Mouse (Mus musculus): ENCODE measurements around the gene S100a5. TPM values are rescaled to one million over a fixed set of nuclear protein-coding genes. Genes with fewer than 3 reads are reported as not detected.

The S100a5 gene
- polyA plus RNA-seq, 1 experiment from 2014 or later, result 0.91 TPM

DNA sequence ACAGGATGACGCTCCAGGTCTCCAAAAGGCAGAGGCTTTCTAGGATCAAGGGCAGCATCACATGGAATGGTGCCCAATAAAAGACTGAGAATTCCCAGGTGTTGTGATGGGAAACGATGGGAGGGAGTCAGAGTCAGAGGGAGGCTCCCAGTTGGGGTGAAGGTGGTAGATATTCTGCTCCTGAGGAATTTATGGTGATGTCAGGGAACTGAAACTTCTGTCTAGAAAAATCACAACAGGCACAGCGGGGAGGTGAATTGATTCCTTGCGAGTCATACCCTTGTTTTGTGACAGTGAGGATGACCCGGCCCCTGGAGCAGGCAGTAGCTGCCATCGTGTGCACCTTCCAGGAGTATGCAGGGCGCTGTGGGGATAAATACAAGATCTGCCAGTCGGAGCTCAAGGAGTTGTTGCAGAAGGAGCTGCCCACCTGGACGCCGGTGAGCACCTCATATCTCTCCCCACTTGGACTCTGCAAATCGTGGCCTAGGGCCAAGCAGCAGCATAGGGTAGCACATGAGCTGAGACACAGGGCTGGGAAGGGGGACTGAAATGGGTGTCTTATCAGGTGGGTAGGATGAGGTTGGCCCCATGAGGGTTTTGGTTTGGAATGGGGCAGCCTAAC is 6.7 kb upstream of the S100a5 start, which contains the start of gene Gm42674:
Gm42674 (plus strand) TSS at position 419 of the 625 bp plus-strand sequence.
- Histone ChIP-seq H3K27me3 (no peaks in the 10 kb centered on the region), H3K9me3 (no peaks in the 10 kb centered on the region), H3K9ac (no peak within 1 kb of the TSS), H3K4me3 (no peak within 1 kb of the TSS), H3K4me2 (replicated peaks) (no peak within 1 kb of the TSS), H3K27ac (no peak within 1 kb of the TSS), H3K36me3 (no peaks in the 10 kb centered on the region), H3K4me1 (peaks cover 36% of the 10 kb centered on the region)
- ATAC-seq (ENCODE audit: insufficient number of reproducible peaks, insufficient read depth, low FRiP score, low TSS enrichment), result no peak
- WGBS, result 86% methylated on average over 11 of the region's 11 CpGs

GRCm38 (mm10) chr3:90603623-90604022 is 4.7 kb upstream of the S100a5 start, which contains the start of gene S100a4:
S100a4 (plus strand) TSS chr3:90603771.
- H3K9ac ChIP-seq, result no peak within 1 kb of the TSS
- H3K4me3 ChIP-seq, result no peak within 1 kb of the TSS
- no peaks in the 10 kb centered on the region for H3K36me3 ChIP-seq
- peaks cover 30% of the 10 kb centered on the region for H3K4me1 ChIP-seq
- H3K4me2 ChIP-seq (replicated peaks), result 0 out of 2 replicates have a peak within 1 kb of the TSS, but pooled peaks have one; percentile 2
- peak within 1 kb of the TSS; percentile 90 for H3K27ac ChIP-seq
- no peaks in the 10 kb centered on the region for H3K9me3 ChIP-seq
- no peaks in the 10 kb centered on the region for H3K27me3 ChIP-seq
- ATAC-seq (ENCODE audit: insufficient number of reproducible peaks, insufficient read depth, low FRiP score, low TSS enrichment), result peak; percentile 62; the same call in 1 of the 2 replicates
- WGBS, result 23% methylated on average over 3 of the region's 3 CpGs

DNA sequence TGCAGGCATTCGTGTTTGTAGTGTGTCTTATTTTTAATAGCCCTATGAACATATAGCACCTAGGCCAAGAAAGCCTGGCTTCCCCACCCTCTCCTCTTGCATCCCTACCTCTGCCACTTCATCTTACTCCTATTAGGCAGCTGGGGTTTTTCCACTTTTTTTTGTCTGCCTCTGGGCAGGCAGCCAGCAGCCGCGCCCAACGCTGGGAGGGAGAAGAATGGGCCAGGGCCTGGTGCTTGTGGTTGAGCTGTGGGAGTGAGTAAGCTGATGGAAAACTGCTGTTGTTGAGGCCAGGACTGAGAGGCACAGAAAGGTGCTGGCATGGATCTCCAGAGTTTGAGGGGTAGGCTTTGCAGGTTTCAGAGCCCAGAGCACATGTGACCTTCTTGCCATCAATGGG is 3.9 kb upstream of the S100a5 start:
- H3K4me3 ChIP-seq, result no peak overlapping the region
- no peaks in the 10 kb centered on the region for H3K27me3 ChIP-seq
- peak overlapping the region; percentile 90 for H3K27ac ChIP-seq
- H3K4me1 ChIP-seq, result peaks cover 30% of the 10 kb centered on the region
- no peaks in the 10 kb centered on the region for H3K36me3 ChIP-seq
- 0 out of 2 replicates have a peak overlapping the region, but pooled peaks have one; percentile 2 for H3K4me2 ChIP-seq (replicated peaks)
- peak; percentile 64; the same call in 1 of the 2 replicates for ATAC-seq (ENCODE audit: insufficient number of reproducible peaks, insufficient read depth, low FRiP score, low TSS enrichment)
- no peaks in the 10 kb centered on the region for H3K9me3 ChIP-seq
- WGBS, result 36% methylated on average over 4 of the region's 4 CpGs
- H3K9ac ChIP-seq, result no peak overlapping the region

- WGBS, result 65% methylated on average over 3 of the region's 3 CpGs
- no peaks in the 10 kb centered on the region for H3K9me3 ChIP-seq
- H3K4me1 ChIP-seq, result peaks cover 30% of the 10 kb centered on the region
These were observed 3.3 kb upstream of the S100a5 start for GRCm38 (mm10) chr3:90605049-90605448.

DNA sequence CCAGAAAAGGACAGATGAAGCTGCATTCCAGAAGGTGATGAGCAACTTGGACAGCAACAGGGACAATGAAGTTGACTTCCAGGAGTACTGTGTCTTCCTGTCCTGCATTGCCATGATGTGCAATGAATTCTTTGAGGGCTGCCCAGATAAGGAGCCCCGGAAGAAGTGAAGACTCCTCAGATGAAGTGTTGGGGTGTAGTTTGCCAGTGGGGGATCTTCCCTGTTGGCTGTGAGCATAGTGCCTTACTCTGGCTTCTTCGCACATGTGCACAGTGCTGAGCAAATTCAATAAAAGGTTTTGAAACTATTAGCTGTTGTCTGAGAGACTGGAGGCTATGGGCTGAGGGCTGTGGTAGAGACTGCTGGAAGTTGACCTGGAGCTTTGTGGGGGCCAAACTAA is 2.6 kb upstream of the S100a5 start:
- Histone ChIP-seq H3K27me3 (no peaks in the 10 kb centered on the region), H3K4me2 (replicated peaks) (no peak overlapping the region), H3K36me3 (no peaks in the 10 kb centered on the region), H3K9me3 (no peaks in the 10 kb centered on the region), H3K4me3 (no peak overlapping the region), H3K9ac (no peak overlapping the region), H3K27ac (peak overlapping the region; percentile 90), H3K4me1 (peaks cover 33% of the 10 kb centered on the region)
- no peak for ATAC-seq (ENCODE audit: insufficient number of reproducible peaks, insufficient read depth, low FRiP score, low TSS enrichment)
- 59% methylated on average over 2 of the region's 2 CpGs for WGBS

More at GRCm38 (mm10) chr3:90605049-90605448, 3.3 kb upstream of the S100a5 start:
- no peaks in the 10 kb centered on the region for H3K36me3 ChIP-seq
- no peak overlapping the region for H3K4me3 ChIP-seq
- no peak overlapping the region for H3K4me2 ChIP-seq (replicated peaks)
- H3K27me3 ChIP-seq, result no peaks in the 10 kb centered on the region
- no peak overlapping the region for H3K9ac ChIP-seq
- H3K27ac ChIP-seq, result peak overlapping the region; percentile 90
- no peak for ATAC-seq (ENCODE audit: insufficient number of reproducible peaks, insufficient read depth, low FRiP score, low TSS enrichment)

- Histone ChIP-seq H3K9ac (no peak overlapping the region), H3K4me3 (no peak overlapping the region), H3K27ac (peak overlapping the region; percentile 90), H3K4me2 (replicated peaks) (no peak overlapping the region), H3K4me1 (peaks cover 35% of the 10 kb centered on the region), H3K9me3 (no peaks in the 10 kb centered on the region), H3K27me3 (no peaks in the 10 kb centered on the region), H3K36me3 (no peaks in the 10 kb centered on the region)
- WGBS, result 47% methylated on average over 6 of the region's 6 CpGs
- peak; percentile 42; the same call in 1 of the 2 replicates for ATAC-seq (ENCODE audit: insufficient number of reproducible peaks, insufficient read depth, low FRiP score, low TSS enrichment)
These were observed 2.1 kb upstream of the S100a5 start for GRCm38 (mm10) chr3:90606185-90606584.

GRCm38 (mm10) chr3:90607361-90607760 is 962 bp upstream of the S100a5 start:
- no peak for ATAC-seq (ENCODE audit: insufficient number of reproducible peaks, insufficient read depth, low FRiP score, low TSS enrichment)
- no peaks in the 10 kb centered on the region for H3K27me3 ChIP-seq
- WGBS, result 83% methylated on average over 3 of the region's 3 CpGs
- no peak overlapping the region for H3K4me3 ChIP-seq
- H3K27ac ChIP-seq, result no peak overlapping the region
- no peaks in the 10 kb centered on the region for H3K36me3 ChIP-seq
- H3K4me2 ChIP-seq (replicated peaks), result no peak overlapping the region
- no peaks in the 10 kb centered on the region for H3K9me3 ChIP-seq
- H3K4me1 ChIP-seq, result peaks cover 35% of the 10 kb centered on the region
- H3K9ac ChIP-seq, result no peak overlapping the region

DNA sequence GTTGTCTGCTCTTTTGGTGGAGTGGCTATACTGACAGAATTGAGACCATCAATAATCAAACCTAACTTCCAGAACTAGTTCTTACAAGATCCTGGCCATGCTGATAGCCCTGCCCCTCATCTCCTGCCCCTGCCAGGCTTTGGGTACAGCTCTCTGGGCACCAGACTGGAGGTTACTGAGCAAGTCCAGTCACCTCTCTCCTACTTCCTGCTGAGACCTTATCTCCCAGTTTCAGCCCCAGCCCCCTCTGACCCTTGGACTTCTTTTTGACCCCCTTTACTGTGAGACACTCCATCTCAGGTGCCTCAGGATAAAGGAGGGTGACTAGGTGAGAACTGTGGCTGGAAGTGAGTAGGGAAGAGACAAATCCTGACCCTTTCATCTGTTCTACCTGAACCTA is 779 bp downstream of the S100a5 start:
- no peak overlapping the region for H3K4me2 ChIP-seq (replicated peaks)
- H3K4me3 ChIP-seq, result no peak overlapping the region
- H3K27ac ChIP-seq, result no peak overlapping the region
- ATAC-seq (ENCODE audit: insufficient number of reproducible peaks, insufficient read depth, low FRiP score, low TSS enrichment), result no peak
- H3K36me3 ChIP-seq, result no peaks in the 10 kb centered on the region
- H3K9me3 ChIP-seq, result no peaks in the 10 kb centered on the region
- H3K9ac ChIP-seq, result no peak overlapping the region
- H3K27me3 ChIP-seq, result peaks cover 2% of the 10 kb centered on the region; the same call in 1 of the 2 replicates
- H3K4me1 ChIP-seq, result peaks cover 41% of the 10 kb centered on the region

DNA sequence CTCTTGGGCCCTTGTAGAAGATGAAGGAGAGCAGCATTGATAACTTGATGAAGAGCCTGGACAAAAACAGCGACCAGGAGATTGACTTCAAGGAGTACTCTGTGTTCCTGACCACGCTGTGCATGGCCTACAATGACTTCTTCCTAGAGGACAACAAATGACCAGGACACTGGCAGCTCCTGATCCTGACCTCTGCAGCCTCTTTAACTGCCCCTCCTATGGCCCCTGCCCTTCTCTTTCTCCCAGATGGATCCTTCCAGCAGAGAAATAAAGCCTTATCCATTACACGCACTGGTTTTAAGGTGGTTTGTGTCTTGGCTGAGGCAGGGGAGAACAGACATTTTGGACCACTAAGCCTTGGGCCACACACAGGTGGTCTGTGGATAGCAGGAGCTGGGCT is 3.2 kb downstream of the S100a5 start:
- WGBS, result 92% methylated on average over 3 of the region's 3 CpGs
- no peaks in the 10 kb centered on the region for H3K36me3 ChIP-seq
- no peak overlapping the region for H3K4me3 ChIP-seq
- H3K9me3 ChIP-seq, result no peaks in the 10 kb centered on the region
- H3K27me3 ChIP-seq, result peaks cover 2% of the 10 kb centered on the region; the same call in 1 of the 2 replicates
- ATAC-seq (ENCODE audit: insufficient number of reproducible peaks, insufficient read depth, low FRiP score, low TSS enrichment), result no peak
- H3K9ac ChIP-seq, result no peak overlapping the region
- no peak overlapping the region for H3K27ac ChIP-seq
- no peak overlapping the region for H3K4me2 ChIP-seq (replicated peaks)
- H3K4me1 ChIP-seq, result peaks cover 23% of the 10 kb centered on the region; the same call in 1 of the 2 replicates

GRCm38 (mm10) chr3:90612061-90612460 is 3.7 kb downstream of the S100a5 start:
- peaks cover 2% of the 10 kb centered on the region; the same call in 1 of the 2 replicates for H3K27me3 ChIP-seq
- H3K4me1 ChIP-seq, result peaks cover 23% of the 10 kb centered on the region; the same call in 1 of the 2 replicates
- H3K36me3 ChIP-seq, result no peaks in the 10 kb centered on the region
- no peaks in the 10 kb centered on the region for H3K9me3 ChIP-seq
- H3K4me2 ChIP-seq (replicated peaks), result no peak overlapping the region
- H3K4me3 ChIP-seq, result no peak overlapping the region
- 72% methylated on average over 4 of the region's 4 CpGs for WGBS
- no peak overlapping the region for H3K9ac ChIP-seq
- no peak for ATAC-seq (ENCODE audit: insufficient number of reproducible peaks, insufficient read depth, low FRiP score, low TSS enrichment)
- H3K27ac ChIP-seq, result no peak overlapping the region

- peak; percentile 49; the same call in 1 of the 2 replicates for ATAC-seq (ENCODE audit: insufficient number of reproducible peaks, insufficient read depth, low FRiP score, low TSS enrichment)
- H3K27me3 ChIP-seq, result peaks cover 2% of the 10 kb centered on the region; the same call in 1 of the 2 replicates
- H3K9me3 ChIP-seq, result no peaks in the 10 kb centered on the region
- peak within 1 kb of the TSS; percentile 60 for H3K4me2 ChIP-seq (replicated peaks)
- peak within 1 kb of the TSS; percentile 31 for H3K9ac ChIP-seq
- H3K27ac ChIP-seq, result no peak within 1 kb of the TSS
- H3K4me1 ChIP-seq, result peaks cover 23% of the 10 kb centered on the region; the same call in 1 of the 2 replicates
- WGBS, result under 1% methylated on average over 23 of the region's 23 CpGs
- H3K36me3 ChIP-seq, result no peaks in the 10 kb centered on the region
- peak within 1 kb of the TSS; percentile 31 for H3K4me3 ChIP-seq
These were observed 4.5 kb downstream of the S100a5 start, which contains the start of gene S100a6 for GRCm38 (mm10) chr3:90612728-90613291. S100a6 (plus strand) TSS chr3:90612882.

Measured in embryonic facial prominence, embryonic 12.5 days (tissue).